Mouse (Mus musculus) limb, embryonic 11.5 days (tissue): ENCODE data around the gene Dhrs3. TPM values are rescaled to one million over a fixed set of nuclear protein-coding genes. Genes with fewer than 3 reads are reported as not detected.

ENCODE experiments used
- ATAC-seq: fragments of 200-750 bp; cut with Nextera tagmentation; 2 replicates; pipeline ENCODE4 v1.8.0; 2017; ENCODE audit warnings: low read depth; ENCODE audit not compliant: insufficient number of reproducible peaks, low FRiP score, low TSS enrichment
- DNase-seq: peaks from one replicate; pipeline ENCODE4 v3.0.0-alpha.2; 2015; ENCODE audit warnings: low spot score
- H3K27ac ChIP-seq: fragments of 300-500 bp; sonication (generic); replicated peaks from 2 replicates; pipeline ENCODE4 v1.5.1; 2014; ENCODE audit warnings: low read depth, mild to moderate bottlenecking, low read length
- H3K27me3 ChIP-seq: fragments of 300-500 bp; sonication (generic); 2 replicates; pipeline ENCODE4 v1.6.1; 2014; ENCODE audit warnings: mild to moderate bottlenecking, low read length, mixed read lengths; ENCODE audit not compliant: control insufficient read depth, insufficient read depth
- H3K36me3 ChIP-seq: fragments of 300-500 bp; sonication (generic); 2 replicates; pipeline ENCODE4 v1.6.1; 2014; ENCODE audit warnings: mild to moderate bottlenecking, low read length, moderate library complexity, mixed read lengths; ENCODE audit not compliant: control insufficient read depth, insufficient read depth
- H3K4me1 ChIP-seq: fragments of 300-500 bp; sonication (generic); 2 replicates; pipeline ENCODE4 v1.6.1; 2014; ENCODE audit warnings: low read length, mixed read lengths; ENCODE audit not compliant: control insufficient read depth, insufficient read depth
- H3K4me2 ChIP-seq: fragments of 300-500 bp; sonication (generic); 2 replicates; pipeline ENCODE4 v1.6.1; 2014; ENCODE audit warnings: low read depth, mild to moderate bottlenecking, moderate library complexity; ENCODE audit not compliant: severe bottlenecking
- H3K4me3 ChIP-seq: fragments of 300-500 bp; sonication (generic); 2 replicates; pipeline ENCODE4 v1.5.1; 2014; ENCODE audit warnings: low read depth, low read length
- H3K9ac ChIP-seq: fragments of 300-500 bp; sonication (generic); 2 replicates; pipeline ENCODE4 v1.6.1; 2014; ENCODE audit warnings: mild to moderate bottlenecking, low read length
- H3K9me3 ChIP-seq: fragments of 300-500 bp; sonication (generic); 2 replicates; pipeline ENCODE4 v1.6.1; 2016; ENCODE audit warnings: low read length; ENCODE audit not compliant: control insufficient read depth
- WGBS: fragments of 180-500 bp; shearing (Covaris S2); extraction: QIAGEN DNeasy Blood & Tissue Kit; methylation state at CpG from one replicate; pipeline ENCODE4 v1.1.7; 2014; 5-methylcytosine and 5-hydroxymethylcytosine counted together
- polyA plus RNA-seq: library from polyadenylated mRNA; unstranded; fragments of >200 nt; fragmentation: Nextera tagmentation; extraction: Ambion mirVana; gene quantifications from 2 replicates; pipeline ENCODE4 v1.2.1, GENCODE M21; 2014

Dhrs3 gene
- polyA plus RNA-seq, 1 experiment from 2014 or later, result 50.2 TPM

GRCm38 (mm10) chr4:144965255-144965654, 72.6 kb downstream of the Dhrs3 start:
- ATAC-seq (no peak; the same call in 1 of the 2 replicates), DNase-seq (no peak)
- no peaks in the 10 kb centered on the region for H3K36me3 ChIP-seq
- H3K9me3 ChIP-seq, result no peaks in the 10 kb centered on the region
- H3K9ac ChIP-seq, result no peak overlapping the region
- no peak overlapping the region for H3K4me3 ChIP-seq
- no peaks in the 10 kb centered on the region for H3K27me3 ChIP-seq
- no peak overlapping the region for H3K4me2 ChIP-seq
- 77% methylated on average over 2 of the region's 2 CpGs for WGBS
- no peaks in the 10 kb centered on the region for H3K4me1 ChIP-seq
- H3K27ac ChIP-seq, result no peak overlapping the region

DNA sequence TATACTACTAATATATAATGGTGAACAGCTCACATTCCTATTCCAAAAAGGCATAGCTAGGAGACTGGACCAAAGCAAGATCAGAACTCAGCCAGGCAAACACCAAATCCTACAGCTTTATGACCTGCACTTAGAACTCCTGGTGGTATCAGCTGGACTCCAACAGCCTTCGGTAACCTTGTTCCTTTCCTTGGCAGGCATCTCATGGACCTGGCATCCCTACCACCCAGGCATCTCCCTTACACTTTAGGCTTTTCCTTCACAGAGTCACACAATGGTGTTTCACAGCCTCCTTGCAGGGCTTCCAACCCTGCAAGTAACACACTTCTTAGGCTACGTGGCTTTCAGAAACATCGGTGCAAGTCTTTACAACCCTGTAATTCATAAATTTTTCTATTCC, 75.7 kb downstream of the Dhrs3 start:
- no peak overlapping the region for H3K27ac ChIP-seq

DNA sequence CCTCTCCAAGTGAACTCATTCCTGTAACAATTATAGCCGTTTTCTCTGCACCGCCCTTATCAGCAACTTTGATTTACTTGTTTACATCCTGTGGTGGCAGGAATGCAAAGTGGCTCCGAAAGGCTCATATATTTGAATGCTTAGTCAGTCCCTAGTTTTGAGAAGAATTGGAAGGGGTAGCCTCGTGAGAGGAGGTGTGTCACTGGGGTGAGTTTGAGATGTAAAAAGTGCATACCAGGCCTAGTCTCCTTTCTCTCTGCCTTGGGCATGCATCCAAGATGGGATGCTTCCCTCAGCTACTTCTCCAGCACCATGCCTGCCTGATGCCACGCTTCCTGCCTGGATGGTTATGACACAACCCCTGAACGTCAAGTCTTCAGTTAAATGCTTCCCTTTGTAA, 76.4 kb downstream of the Dhrs3 start:
- Histone ChIP-seq H3K9ac (no peak overlapping the region), H3K36me3 (no peaks in the 10 kb centered on the region), H3K9me3 (no peaks in the 10 kb centered on the region), H3K4me3 (no peak overlapping the region), H3K4me2 (no peak overlapping the region), H3K27me3 (no peaks in the 10 kb centered on the region), H3K27ac (no peak overlapping the region), H3K4me1 (no peaks in the 10 kb centered on the region)
- no peak for DNase-seq
- WGBS, result 41% methylated on average over 6 of the region's 6 CpGs
- ATAC-seq, result no peak

More for the DNA sequence above, 75.7 kb downstream of the Dhrs3 start:
- H3K4me3 ChIP-seq, result no peak overlapping the region
- H3K9ac ChIP-seq, result no peak overlapping the region
- no peak overlapping the region for H3K4me2 ChIP-seq
- ATAC-seq (no peak), DNase-seq (no peak)
- H3K9me3 ChIP-seq, result no peaks in the 10 kb centered on the region
- H3K27me3 ChIP-seq, result no peaks in the 10 kb centered on the region
- WGBS, result 91% methylated on average over 3 of the region's 3 CpGs
- H3K4me1 ChIP-seq, result no peaks in the 10 kb centered on the region
- H3K36me3 ChIP-seq, result no peaks in the 10 kb centered on the region

- H3K9ac ChIP-seq, result no peak overlapping the region
- no peak for ATAC-seq
- H3K4me3 ChIP-seq, result no peak overlapping the region
- no peak overlapping the region for H3K4me2 ChIP-seq
- no peaks in the 10 kb centered on the region for H3K27me3 ChIP-seq
- H3K9me3 ChIP-seq, result no peaks in the 10 kb centered on the region
- WGBS, result 93% methylated on average over 2 of the region's 2 CpGs
- DNase-seq, result no peak
- no peak overlapping the region for H3K27ac ChIP-seq
- H3K36me3 ChIP-seq, result no peaks in the 10 kb centered on the region
- peaks cover 4% of the 10 kb centered on the region; the same call in 1 of the 2 replicates for H3K4me1 ChIP-seq
Observed at GRCm38 (mm10) chr4:144971048-144971447, 78.4 kb downstream of the Dhrs3 start.

GRCm38 (mm10) chr4:144972948-144973720, 80.5 kb downstream of the Dhrs3 start:
- Histone ChIP-seq H3K36me3 (no peaks in the 10 kb centered on the region), H3K4me3 (no peak overlapping the region), H3K27me3 (no peaks in the 10 kb centered on the region), H3K9me3 (no peaks in the 10 kb centered on the region), H3K27ac (no peak overlapping the region), H3K4me2 (no peak overlapping the region), H3K9ac (no peak overlapping the region), H3K4me1 (peaks cover 4% of the 10 kb centered on the region; the same call in 1 of the 2 replicates)
- DNase-seq, result no peak
- 87% methylated on average over 6 of the region's 6 CpGs for WGBS
- ATAC-seq, result no peak

DNA sequence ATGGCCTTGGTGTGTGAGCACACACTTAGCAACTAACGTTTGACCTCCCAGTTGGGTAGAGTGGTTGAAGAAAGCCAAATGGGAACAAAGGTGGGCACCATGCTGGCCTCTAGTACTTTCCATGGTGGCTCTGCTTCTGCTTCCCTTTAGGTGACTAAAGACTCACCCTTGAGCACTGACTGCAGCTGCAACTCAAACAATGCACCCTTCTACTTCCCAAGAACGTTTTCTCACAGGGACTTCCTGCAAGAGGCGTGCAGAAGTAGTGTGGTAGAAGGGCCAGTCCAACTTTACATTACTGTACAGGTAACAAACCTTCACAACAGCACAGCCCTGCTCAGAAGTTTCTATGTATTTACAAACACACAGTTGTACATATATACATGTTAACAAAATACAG, 81.8 kb downstream of the Dhrs3 start:
- Histone ChIP-seq H3K9ac (no peak overlapping the region), H3K4me2 (no peak overlapping the region), H3K27me3 (no peaks in the 10 kb centered on the region), H3K4me3 (no peak overlapping the region), H3K27ac (no peak overlapping the region), H3K4me1 (peaks cover 4% of the 10 kb centered on the region; the same call in 1 of the 2 replicates), H3K36me3 (no peaks in the 10 kb centered on the region), H3K9me3 (no peaks in the 10 kb centered on the region)
- ATAC-seq (no peak), DNase-seq (no peak)
- 79% methylated on average over 3 of the region's 3 CpGs for WGBS

GRCm38 (mm10) chr4:144975505-144975904, 82.9 kb downstream of the Dhrs3 start:
- DNase-seq (no peak), ATAC-seq (no peak)
- H3K4me2 ChIP-seq, result no peak overlapping the region
- peaks cover 5% of the 10 kb centered on the region; the same call in 1 of the 2 replicates for H3K4me1 ChIP-seq
- H3K9ac ChIP-seq, result no peak overlapping the region
- H3K9me3 ChIP-seq, result no peaks in the 10 kb centered on the region
- H3K27ac ChIP-seq, result no peak overlapping the region
- no peaks in the 10 kb centered on the region for H3K27me3 ChIP-seq
- H3K36me3 ChIP-seq, result no peaks in the 10 kb centered on the region
- no peak overlapping the region for H3K4me3 ChIP-seq
- 60% methylated on average over 2 of the region's 2 CpGs for WGBS

GRCm38 (mm10) chr4:144977057-144977456, 84.4 kb downstream of the Dhrs3 start:
- Histone ChIP-seq H3K36me3 (no peaks in the 10 kb centered on the region), H3K4me2 (no peak overlapping the region), H3K9ac (no peak overlapping the region), H3K4me3 (no peak overlapping the region), H3K4me1 (peaks cover 13% of the 10 kb centered on the region), H3K27me3 (no peaks in the 10 kb centered on the region), H3K9me3 (no peaks in the 10 kb centered on the region), H3K27ac (no peak overlapping the region)
- ATAC-seq (no peak), DNase-seq (no peak)
- WGBS, result 88% methylated on average over 1 of the region's 1 CpGs
